Mouse (Mus musculus): ENCODE data around the gene Cst7. TPM values are rescaled to one million over a fixed set of nuclear protein-coding genes. Genes with fewer than 3 reads are reported as not detected.

Cst7 gene
- polyA plus RNA-seq (2017; shearing (Covaris generic)), result 100 to 1,000 TPM; 142 to 240 TPM

DNA sequence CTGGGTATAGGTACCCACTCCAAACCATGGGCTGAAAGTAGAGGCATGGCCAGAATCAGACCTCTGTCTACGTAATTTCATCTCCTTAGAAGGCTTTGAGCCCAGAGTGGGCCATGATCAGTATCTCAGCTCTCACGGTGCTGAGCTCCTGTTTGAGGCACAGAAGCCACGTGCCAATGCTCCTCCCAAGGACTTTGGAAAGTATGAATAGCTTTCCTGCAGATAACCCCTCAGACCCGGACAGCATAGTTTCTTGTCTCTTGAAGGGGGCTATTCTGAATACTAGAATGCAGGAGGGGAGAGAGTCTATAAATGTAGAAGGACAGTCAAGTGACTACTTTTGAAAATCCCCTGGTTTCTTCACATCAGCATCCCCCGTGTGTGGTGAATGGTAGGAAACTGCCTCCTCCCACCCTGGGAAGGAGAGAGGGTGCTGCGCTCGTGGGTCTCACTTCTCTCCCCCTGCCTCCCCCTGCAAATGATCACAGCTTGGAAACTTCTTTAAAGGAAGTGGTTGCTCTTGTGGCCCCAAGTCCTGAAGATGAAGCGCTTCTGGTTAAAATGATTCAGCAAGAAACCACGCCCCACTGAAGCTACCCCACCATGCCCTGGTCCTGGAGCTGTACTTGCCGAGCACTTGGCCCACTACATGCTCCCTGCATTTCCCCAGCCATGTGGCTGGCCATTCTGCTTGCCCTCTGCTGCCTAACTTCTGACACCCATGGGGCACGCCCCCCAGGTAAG, at the start of gene Cst7:
Gene Cst7 (plus strand): TSS at position 569 of the 744 bp plus-strand sequence.

DNA sequence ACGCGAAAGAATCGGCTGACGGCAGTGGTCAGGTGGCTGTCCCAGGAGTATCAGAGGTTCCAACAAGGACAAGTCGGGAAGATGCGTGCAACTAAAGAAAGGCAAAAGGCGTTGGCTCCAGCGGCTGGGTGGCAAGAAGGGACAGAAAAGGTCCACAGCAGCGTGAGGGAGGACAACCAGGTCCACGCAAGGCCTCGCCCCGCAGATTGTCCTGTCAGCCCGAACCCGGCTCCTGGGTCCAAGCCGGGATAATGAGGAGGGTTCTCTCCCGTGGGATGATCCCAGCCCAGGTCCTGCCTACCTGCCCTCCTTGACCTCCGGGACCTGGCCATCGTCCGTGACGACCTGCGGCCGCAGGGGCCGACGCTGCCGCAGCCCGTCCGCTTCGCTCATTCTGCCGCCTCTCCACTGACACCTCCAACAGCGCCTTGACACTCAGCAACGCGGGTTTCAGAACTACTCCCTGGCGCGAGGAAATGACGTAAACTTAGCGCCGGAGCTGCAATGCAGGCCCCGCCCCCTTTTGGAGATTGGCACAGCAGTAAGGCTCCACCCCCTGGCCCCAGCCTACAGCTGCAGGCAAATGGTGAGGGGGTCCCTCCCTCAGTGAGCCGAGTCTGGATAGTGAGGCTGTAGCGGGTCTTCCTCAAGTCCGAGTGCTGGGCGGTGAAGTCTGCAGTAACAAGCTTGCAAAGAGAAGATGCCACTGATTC, 38.0 kb downstream of the Cst7 start, which contains the start of gene Apmap:
Gene Apmap (minus strand): TSS at position 481 of the 713 bp plus-strand sequence.

Other genes starting within 250 kb of the Cst7 start
- gene Gm10130, start 246.7 kb upstream of the Cst7 start, polyA plus RNA-seq (2017; shearing (Covaris generic)), result 10 to 100 TPM; 12.6 to 22.1 TPM
- gene 3300002I08Rik, start 207.7 kb upstream of the Cst7 start, polyA plus RNA-seq (2017; shearing (Covaris generic)), result 1 to 10 TPM; 5.8 to 7.9 TPM
- gene Zfp442, start 118.9 kb upstream of the Cst7 start, polyA plus RNA-seq (2017; shearing (Covaris generic)), result 1 to 10 TPM; 3.8 to 6.8 TPM
- under 1 TPM; 0.16 to 0.54 TPM for gene Zfp345, start 85.3 kb upstream of the Cst7 start, polyA plus RNA-seq (2017; shearing (Covaris generic))
- 10 to 100 TPM; 28.6 to 53.8 TPM for gene Apmap, start 38.2 kb downstream of the Cst7 start, polyA plus RNA-seq (2017; shearing (Covaris generic))
- gene Acss1, start 98.1 kb downstream of the Cst7 start, polyA plus RNA-seq (2017; shearing (Covaris generic)), result 10 to 100 TPM; 42.0 to 54.2 TPM
- gene Vsx1, start 118.9 kb downstream of the Cst7 start, polyA plus RNA-seq (2017; shearing (Covaris generic)), result under 1 TPM in 1 of 2 experiments, not detected in 1; 0.12 TPM
- gene Entpd6, start 178.6 kb downstream of the Cst7 start, polyA plus RNA-seq (2017; shearing (Covaris generic)), result 10 to 100 TPM; 40.9 to 41.1 TPM
- 10 to 100 TPM; 40.7 to 82.0 TPM for gene Pygb, start 216.3 kb downstream of the Cst7 start, polyA plus RNA-seq (2017; shearing (Covaris generic))

Measured in activated CD4-positive, CD25-positive, alpha-beta regulatory T cell (primary cell).